Mouse (Mus musculus) cerebellum, postnatal 10 days (tissue): ENCODE results near the gene Unc93a2.
"Not testable (repeated sequence)": the region's sequence is repeated elsewhere in the genome, so short reads cannot be mapped to it uniquely, and the experiment has no call there.

ENCODE experiments used
- DNase-seq, 2 experiments: peaks; one replicate each; pipeline ENCODE4 v3.0.0; 2021; ENCODE audit warnings: mixed read lengths in 2 of 2

The Unc93a2 gene

GRCm38 (mm10) chr17:7385364-7385763 lies at the start of gene Unc93a2:
Unc93a2 (minus strand) TSS chr17:7385464.
- not testable (repeated sequence) for DNase-seq

GRCm38 (mm10) chr17:7434121-7434520 lies 48.9 kb upstream of the Unc93a2 start:
- DNase-seq = not testable (repeated sequence)

- not testable (repeated sequence) for DNase-seq
Measured at GRCm38 (mm10) chr17:7430210-7430631, 45.0 kb upstream of the Unc93a2 start.

- peak; percentile 43 to 44 for DNase-seq
Measured at GRCm38 (mm10) chr17:7420191-7420973, 35.1 kb upstream of the Unc93a2 start.

GRCm38 (mm10) chr17:7414601-7415310 lies 29.5 kb upstream of the Unc93a2 start:
- DNase-seq = not testable (repeated sequence)

GRCm38 (mm10) chr17:7413336-7413735 lies 28.1 kb upstream of the Unc93a2 start:
- not testable (repeated sequence) for DNase-seq

- not testable (repeated sequence) for DNase-seq
Measured at GRCm38 (mm10) chr17:7399770-7400169, 14.5 kb upstream of the Unc93a2 start.

- DNase-seq = not testable (repeated sequence)
Measured at GRCm38 (mm10) chr17:7398198-7398847, 13.1 kb upstream of the Unc93a2 start.

GRCm38 (mm10) chr17:7397079-7397478 lies 11.8 kb upstream of the Unc93a2 start:
- DNase-seq = not testable (repeated sequence)

GRCm38 (mm10) chr17:7396288-7396687 lies 11.0 kb upstream of the Unc93a2 start:
- DNase-seq = not testable (repeated sequence)

GRCm38 (mm10) chr17:7395671-7396070 lies 10.4 kb upstream of the Unc93a2 start:
- DNase-seq = not testable (repeated sequence)

GRCm38 (mm10) chr17:7395116-7395515 lies 9.9 kb upstream of the Unc93a2 start:
- not testable (repeated sequence) for DNase-seq

- DNase-seq = peak; percentile 57 to 63
Measured at GRCm38 (mm10) chr17:7389898-7390297, 4.6 kb upstream of the Unc93a2 start.

GRCm38 (mm10) chr17:7388958-7389356 lies 3.7 kb upstream of the Unc93a2 start:
- DNase-seq = peak; percentile 41 to 54

- not testable (repeated sequence) for DNase-seq
Measured at GRCm38 (mm10) chr17:7388341-7388957, 3.2 kb upstream of the Unc93a2 start.

GRCm38 (mm10) chr17:7386016-7386415 lies 752 bp upstream of the Unc93a2 start:
- peak; percentile 36 to 60 for DNase-seq

GRCm38 (mm10) chr17:7383167-7384143 lies 1.8 kb downstream of the Unc93a2 start:
- not testable (repeated sequence) for DNase-seq

- not testable (repeated sequence) for DNase-seq
Measured at GRCm38 (mm10) chr17:7382711-7383110, 2.6 kb downstream of the Unc93a2 start.

- DNase-seq = not testable (repeated sequence)
Measured at GRCm38 (mm10) chr17:7377907-7378306, 7.4 kb downstream of the Unc93a2 start.

- DNase-seq = not testable (repeated sequence)
Measured at GRCm38 (mm10) chr17:7376951-7377700, 8.1 kb downstream of the Unc93a2 start.

GRCm38 (mm10) chr17:7371879-7372278 lies 13.4 kb downstream of the Unc93a2 start, which contains the start of gene Gm49630:
Gm49630 (minus strand) TSS chr17:7371979.
- DNase-seq = not testable (repeated sequence)
